Mouse (Mus musculus) kidney, postnatal 25 days (tissue): ENCODE results near the gene Cypt4.
"Not testable (repeated sequence)": the region's sequence is repeated elsewhere in the genome, so short reads cannot be mapped to it uniquely, and the experiment has no call there.

Source experiments
- DNase-seq, 2 experiments: peaks; one replicate each; pipeline ENCODE4 v3.0.0; 2021; ENCODE audit warnings: mixed read lengths in 2 of 2

The Cypt4 gene

GRCm38 (mm10) chr9:24624896-24625295, at the start of gene Cypt4:
Cypt4 (plus strand) TSS chr9:24625196.
- DNase-seq = peak in 1 of 2 experiments; percentile 30

- DNase-seq = not testable (repeated sequence)
Measured at GRCm38 (mm10) chr9:24637341-24637740, 12.3 kb downstream of the Cypt4 start.
